Mouse (Mus musculus) cerebellum, postnatal 36 days (tissue): Measurements from ENCODE around the gene Ctla2b.
"Not testable (repeated sequence)": the region's sequence is repeated elsewhere in the genome, so short reads cannot be mapped to it uniquely, and the experiment has no call there.

Experiments
- DNase-seq, 2 experiments: peaks; one replicate each; pipeline ENCODE4 v3.0.0; 2021 to 2022; ENCODE audit warnings: mixed read lengths in 2 of 2

Ctla2b gene

DNA sequence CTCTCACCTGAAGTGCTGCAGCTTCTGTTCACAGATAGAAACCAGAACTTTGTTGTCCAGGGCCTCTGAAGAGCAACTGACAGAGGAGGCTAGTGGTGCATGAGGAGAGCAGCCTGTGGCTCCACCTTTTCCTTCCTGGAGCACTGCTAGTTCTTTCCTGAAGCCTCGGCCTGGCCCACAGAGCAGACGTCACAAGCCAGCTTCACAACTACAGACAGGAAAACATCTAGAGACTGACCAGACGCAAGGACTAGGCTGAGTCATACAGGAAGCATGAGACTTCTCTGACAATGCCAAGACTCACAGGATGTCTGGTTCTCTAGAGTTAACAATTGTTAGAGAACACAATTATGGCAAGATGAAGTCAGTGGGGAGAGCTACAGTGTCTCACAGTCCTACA is at the start of gene Ctla2b:
Gene Ctla2b (minus strand): TSS at position 120 of the 400 bp plus-strand sequence.
- DNase-seq, result no peak

DNA sequence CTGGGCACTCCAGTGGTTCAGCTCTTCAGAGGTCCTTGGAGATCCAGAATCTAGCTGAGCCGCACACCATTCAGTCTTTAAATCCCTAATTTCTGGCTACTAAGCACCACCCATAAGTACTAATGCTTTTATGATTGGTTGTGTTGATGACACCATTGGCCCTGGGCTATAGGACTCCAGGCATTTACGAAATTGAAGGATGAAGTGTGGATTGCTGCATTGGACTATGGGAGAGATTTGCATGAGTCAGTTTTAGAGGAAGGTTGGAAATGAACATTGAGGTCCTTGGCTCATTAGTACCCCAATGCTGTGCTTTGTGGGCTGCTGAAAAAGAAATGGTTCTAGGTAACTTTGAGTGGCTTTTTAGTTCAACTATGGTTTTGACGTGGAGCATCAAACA is 44.6 kb upstream of the Ctla2b start, which contains the start of gene Tpbpa:
Gene Tpbpa (minus strand): TSS at position 101 of the 400 bp plus-strand sequence.
- DNase-seq, result not testable (repeated sequence)

DNA sequence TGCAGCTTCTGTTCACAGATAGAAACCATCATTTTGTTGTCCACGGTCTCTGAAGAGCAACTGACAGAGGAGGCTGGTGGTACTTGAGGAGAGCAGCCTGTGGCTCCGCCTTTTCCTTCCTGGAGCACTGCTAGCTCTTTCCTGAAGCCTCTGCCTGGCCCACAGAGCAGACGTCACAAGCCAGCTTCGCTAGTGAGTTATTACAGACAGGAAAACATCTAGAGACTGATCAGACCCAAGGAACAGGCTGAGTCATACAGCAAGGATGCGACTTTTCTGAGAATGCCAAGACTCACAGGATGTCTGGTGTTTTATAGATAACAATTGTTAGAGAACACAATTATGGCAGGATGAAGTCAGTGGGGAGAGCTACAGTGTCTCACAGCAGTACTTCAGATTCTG is 39.3 kb upstream of the Ctla2b start, which contains the start of the genes Gm49391 and Ctla2a:
Gene Gm49391 (minus strand): TSS at position 72 of the 402 bp plus-strand sequence.
Gene Ctla2a (minus strand): TSS at position 126 of the 402 bp plus-strand sequence.
- no peak for DNase-seq

DNA sequence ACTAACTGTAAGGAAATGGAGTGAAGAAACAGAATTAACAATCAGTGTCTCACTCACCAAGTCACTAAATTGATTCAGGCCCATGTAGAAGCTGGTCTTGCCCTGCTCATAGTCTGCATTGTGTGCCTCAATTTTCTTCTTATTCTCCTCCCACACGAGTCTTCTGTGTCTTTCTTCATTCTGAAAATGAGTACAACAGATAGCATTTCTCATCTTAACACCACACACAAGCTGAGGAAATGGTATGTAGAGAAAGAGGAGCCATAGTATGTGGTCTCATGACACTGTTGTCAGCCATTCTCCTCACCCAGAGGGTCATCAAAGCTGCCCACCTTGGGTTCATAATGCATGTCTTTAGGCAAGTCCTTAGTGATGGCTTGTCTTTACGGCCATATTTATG is 38.2 kb upstream of the Ctla2b start, which contains the start of gene Gm49393:
Gene Gm49393 (minus strand): TSS at position 101 of the 400 bp plus-strand sequence.
- DNase-seq, result not testable (repeated sequence)

DNA sequence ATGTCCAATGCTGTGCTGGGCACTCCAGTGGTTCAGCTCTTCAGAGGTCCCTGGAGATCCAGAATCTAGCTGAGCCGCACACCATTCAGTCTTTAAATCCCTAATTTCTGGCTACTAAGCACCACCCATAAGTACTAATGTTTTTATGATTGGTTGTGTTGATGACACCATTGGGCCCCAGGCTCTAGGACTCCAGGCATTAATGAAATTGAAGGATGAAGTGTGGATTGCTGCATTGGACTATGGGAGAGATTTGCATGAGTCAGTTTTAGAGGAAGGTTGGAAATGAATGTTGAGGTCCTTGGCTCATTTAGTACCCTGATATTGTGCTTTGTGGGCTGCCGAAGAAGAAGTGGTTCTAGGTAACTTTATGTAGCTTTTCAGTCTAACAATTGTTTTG is 7.5 kb upstream of the Ctla2b start, which contains the start of gene Tpbpb:
Gene Tpbpb (minus strand): TSS at position 101 of the 400 bp plus-strand sequence.
- not testable (repeated sequence) for DNase-seq

DNA sequence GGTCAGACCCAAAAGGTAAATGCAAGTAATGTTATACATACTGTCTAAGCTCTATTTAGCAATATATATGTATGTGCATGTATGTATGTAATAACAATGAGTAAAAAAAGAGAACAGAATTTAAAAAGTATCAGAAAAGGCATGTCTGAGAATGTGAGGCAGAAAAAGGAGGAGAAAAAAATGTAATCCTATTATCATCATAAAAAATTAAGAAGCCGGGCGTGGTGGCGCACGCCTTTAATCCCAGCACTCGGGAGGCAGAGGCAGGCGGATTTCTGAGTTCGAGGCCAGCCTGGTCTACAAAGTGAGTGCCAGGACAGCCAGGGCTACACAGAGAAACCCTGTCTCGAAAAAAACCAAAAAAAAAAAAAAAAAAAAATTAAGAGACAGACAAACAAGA is 453 bp downstream of the Ctla2b start, which contains the start of gene Gm49392:
Gene Gm49392 (minus strand): TSS at position 101 of the 400 bp plus-strand sequence.
- not testable (repeated sequence) for DNase-seq

DNA sequence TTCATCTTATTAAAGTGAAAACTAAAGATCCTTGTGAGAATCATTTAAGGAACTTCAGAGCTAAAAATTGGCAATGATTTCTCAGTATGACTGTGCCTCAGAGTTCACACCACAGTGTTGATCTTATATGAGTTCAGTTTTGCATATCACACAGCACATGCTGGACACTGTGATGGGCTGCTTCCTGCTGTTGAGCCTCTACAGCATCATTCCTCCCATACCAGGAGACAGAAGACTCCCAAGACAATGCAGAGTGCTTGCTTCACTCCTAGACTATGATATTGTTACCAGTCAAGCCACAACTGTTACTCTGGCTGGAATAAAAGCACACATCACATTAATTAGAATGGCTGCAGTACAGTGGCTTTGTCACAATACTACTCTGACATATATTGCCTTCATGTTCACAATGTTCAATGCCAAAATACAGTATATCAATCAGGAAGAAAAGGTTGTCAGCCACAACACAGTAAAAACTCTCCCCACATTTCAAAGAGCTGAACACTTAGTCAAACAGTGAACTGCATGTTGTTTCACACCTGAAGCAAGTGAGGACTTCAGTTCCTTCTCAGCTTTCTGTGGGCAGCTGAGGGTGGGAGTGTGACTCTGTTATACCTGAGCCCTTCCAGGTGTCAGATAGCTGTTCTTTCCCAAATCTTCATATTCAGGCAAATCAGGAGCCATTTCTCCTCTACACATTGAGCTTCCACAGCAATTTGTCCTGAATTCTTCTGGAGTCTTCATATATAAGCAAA is 1.7 kb downstream of the Ctla2b start:
- no peak for DNase-seq

DNA sequence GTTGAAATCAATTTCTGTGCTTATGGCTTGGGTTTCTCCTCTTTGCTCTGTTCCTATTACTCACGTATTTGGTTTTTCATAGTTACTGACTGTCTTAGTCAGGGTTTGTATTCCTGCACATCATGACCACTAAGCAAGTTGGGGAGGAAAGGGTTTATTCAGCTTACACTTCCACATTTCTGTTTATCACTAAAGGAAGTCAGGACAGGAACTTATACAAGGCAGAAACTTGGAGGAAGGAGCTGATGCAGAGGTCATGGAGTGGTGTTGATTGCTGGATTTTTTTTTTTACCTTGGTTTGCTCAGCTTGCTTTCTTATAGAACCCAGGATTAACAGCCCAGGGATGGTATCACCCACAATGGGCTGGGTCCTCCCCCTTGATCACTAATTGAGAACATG is 4.9 kb downstream of the Ctla2b start:
- DNase-seq, result no peak

DNA sequence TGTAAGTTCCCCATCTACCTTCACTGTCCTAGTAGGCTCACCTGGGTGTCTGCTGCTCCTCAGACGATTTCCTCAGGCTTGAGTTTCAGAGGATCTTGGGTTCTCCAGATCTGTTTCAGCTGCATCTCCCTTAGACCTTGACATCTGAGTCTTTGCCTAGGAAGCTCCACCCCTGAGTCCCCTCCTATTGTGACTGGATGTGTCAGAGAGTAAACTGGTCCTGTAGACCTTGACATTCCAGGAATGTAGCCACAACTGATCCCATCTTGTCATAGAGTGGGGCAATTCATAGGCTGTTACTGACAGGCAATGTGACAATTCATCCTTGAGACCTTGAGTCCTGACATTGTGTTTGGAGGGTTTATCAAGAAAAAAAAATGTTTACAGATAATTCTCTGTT is 33.0 kb downstream of the Ctla2b start, which contains the start of gene 4930486L24Rik:
Gene 4930486L24Rik (minus strand): TSS at position 195 of the 400 bp plus-strand sequence.
- DNase-seq, result no peak

DNA sequence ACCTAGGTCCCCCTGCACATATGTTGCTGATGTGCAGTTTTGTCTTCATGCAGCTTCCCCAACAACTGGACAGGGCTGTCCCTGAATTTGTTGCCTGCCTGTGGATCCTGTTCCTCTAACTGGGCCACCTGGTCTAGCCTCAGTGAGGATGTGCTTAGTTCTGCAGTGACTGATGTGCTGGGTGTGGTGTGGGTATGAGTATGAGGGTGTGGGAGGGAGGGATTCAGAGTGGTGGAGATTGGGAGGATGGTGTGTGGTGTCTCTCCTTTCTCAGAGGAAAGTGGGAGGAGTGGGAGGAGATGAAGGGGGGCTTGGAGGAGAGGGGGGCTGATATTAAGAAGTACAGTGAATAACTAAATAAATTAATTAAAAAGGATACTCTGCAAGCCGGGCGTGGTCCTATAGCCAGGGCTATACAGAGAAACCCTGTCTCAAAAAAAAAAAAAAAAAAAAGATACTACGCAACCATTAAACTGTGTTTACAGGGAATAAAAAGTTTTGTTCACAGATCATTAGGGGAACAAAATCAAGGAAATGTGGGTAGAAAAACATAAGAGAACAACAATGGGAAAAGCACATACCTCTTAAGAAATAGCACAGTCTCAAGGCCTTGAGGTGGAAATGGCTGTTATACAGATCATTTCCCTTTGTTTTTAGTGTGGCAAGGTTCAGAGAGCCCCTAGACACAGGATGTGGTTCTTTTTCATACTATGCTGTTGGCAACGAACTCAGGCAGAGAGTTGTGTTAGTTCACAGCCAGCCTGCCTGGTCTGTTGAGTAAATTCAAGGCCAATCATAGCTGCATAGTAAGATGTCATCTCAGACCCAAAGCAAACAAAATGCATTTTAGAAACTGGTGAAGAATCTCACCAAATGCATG is 48.8 kb downstream of the Ctla2b start:
- DNase-seq, result no peak
